Mouse (Mus musculus) common myeloid progenitor, adult 5-6 weeks (primary cell): ENCODE results near the gene Pgs1. TPM values are rescaled to one million over a fixed set of nuclear protein-coding genes. Genes with fewer than 3 reads are reported as not detected.
A peak's percentile ranks its signal among the peaks of the same experiment; 100 is the strongest.

Experiments
- ATAC-seq: replicated peaks from 2 replicates; pipeline ENCODE4 v1.8.0; 2016; ENCODE audit warnings: low read depth, mild to moderate bottlenecking, moderate TSS enrichment, inconsistent platforms; ENCODE audit not compliant: poor library complexity, severe bottlenecking
- total RNA-seq: library from RNA; stranded (forward); fragments of 200-1000, 187-1606 nt; gene quantifications from 2 replicates; pipeline ENCODE4 v1.2.3, GENCODE M21; 2017

The Pgs1 gene
- total RNA-seq, 1 experiment from 2014 or later: 11.7 TPM

DNA sequence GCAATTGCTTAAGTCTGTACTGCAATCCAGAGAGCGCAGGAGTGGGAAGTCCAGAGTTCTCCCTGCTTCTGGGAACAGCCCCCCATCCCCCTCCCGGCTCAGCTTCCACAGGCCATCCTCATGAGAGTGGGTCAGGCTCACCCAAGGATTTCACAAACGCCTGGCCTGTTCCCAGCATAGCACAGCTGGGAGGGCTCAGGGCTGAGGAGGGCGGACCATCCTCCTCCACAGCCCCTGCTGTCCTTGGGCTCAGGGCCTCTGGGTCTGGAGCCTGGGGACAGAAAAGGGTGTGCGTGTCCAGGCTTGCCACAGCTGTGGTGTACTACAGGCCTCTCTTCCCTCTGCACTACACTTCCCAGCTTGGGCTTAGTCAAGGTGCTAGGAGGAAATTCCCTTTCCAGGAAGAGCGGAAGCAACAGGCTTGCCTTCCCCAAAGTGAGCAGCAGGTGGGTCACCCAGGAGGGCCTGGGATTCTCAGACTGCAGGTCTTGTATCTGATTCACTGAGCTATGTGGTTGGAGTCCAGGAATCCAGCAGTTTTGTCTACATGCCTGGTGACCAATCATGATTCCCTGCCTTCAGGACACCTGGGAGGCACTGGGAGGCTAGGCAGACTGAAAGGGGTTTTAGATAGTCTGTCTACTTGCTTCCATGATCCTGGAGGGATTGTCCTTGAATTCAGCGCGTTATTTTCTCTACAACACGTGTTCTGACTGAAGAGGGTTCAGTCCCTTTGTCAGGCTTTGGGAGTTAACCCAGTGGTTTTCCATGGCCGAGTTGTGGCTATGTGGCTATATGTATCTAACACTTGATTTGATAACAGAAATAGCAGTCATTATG lies 23.6 kb upstream of the Pgs1 start:
- no peak for ATAC-seq

DNA sequence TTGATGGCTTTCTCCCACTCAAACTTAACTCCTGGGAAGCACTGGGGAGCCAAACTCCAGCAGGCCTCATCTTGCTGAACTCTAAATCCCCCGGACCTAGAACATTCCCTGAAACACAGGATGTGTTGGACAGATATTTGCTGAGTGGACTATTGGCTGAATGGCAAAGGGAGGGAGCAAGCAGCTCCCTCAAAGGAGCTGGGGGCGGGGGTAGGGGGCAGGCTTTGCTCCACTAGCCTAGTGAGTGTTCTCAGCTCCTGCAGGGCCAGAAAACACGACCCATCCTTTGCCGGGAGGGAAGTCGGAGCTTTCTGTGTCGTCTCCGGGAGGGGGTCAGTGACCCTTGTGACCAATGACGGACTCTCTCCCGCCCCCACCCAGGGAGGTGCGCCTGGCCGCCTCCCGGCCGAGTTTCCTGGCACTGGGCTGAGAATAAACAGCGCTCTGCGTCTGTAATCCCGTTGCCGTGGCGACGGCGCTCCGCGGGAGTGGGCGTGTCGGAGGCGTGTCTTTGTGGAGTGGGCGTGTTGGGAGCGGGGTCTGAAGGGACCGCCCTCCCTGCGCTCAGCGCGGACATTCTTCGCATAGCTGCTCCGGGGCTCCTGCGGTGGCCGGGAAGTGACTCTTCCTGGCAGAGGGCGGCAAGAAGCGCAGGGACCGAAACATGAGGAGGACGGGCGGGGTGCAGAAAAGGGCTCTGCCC lies 22.9 kb upstream of the Pgs1 start:
- peak; percentile 88 for ATAC-seq

GRCm38 (mm10) chr11:117963872-117964271 lies 22.2 kb upstream of the Pgs1 start:
- no peak for ATAC-seq

DNA sequence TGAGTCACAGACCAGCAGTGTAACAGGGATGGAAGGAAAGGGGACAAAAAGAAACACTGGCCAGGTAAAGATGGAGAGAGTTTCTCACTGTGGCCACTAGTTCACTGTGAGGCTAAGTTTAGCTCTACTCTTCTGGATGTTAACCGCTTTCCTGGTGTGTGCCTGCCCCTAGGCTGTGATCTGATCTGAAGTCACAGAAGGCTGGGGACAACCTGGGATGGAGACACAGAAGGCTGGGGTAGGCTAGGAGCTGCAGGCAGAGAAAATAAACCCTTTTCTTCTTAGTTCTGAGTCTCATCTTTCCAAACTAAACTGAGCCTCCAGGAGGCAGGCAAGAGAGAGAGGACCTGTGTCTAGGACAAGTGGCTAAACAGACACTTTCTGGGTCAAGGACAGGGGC lies 21.8 kb upstream of the Pgs1 start:
- ATAC-seq: no peak

DNA sequence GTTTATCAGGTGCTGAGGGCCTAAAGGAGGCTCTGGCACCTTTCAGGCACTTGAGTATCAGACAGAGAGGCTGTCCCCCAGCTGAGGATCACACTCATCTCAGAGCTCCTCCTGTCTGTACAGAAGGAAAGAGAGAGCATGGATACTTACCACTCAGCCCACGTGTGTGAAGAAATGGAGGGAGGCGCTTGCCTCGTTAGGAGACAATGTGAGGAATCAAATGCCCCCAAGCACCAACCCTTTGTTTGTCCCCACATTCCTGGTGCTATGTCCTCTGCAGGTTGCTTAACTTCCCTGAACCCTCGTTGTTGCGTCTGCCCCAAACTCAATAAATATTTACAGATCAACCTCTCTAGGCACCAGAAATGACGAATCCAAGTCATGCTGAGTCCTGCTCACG lies 21.0 kb upstream of the Pgs1 start:
- no peak for ATAC-seq

DNA sequence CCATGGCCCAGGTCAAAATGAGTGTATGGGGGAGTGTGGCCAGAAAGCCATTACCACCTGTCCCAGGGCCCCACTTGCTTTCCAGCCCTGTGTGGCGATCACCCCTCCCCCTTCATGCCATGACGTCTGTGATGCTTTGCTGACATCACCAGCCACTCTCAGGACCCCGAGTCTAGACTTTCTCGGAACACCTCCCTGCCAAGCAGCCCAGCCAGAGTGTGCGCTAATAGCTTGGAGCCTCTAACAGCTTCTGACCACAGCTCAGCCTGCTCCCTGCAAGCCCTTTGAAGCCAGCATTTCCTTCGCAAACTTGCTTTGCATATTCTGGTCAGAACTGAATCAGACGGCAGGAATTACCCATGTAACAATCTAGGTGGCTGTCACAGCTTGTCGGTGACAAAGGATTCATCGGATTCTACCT lies 20.5 kb upstream of the Pgs1 start:
- no peak for ATAC-seq

- no peak for ATAC-seq
These were observed 19.5 kb upstream of the Pgs1 start for GRCm38 (mm10) chr11:117966506-117967100.

DNA sequence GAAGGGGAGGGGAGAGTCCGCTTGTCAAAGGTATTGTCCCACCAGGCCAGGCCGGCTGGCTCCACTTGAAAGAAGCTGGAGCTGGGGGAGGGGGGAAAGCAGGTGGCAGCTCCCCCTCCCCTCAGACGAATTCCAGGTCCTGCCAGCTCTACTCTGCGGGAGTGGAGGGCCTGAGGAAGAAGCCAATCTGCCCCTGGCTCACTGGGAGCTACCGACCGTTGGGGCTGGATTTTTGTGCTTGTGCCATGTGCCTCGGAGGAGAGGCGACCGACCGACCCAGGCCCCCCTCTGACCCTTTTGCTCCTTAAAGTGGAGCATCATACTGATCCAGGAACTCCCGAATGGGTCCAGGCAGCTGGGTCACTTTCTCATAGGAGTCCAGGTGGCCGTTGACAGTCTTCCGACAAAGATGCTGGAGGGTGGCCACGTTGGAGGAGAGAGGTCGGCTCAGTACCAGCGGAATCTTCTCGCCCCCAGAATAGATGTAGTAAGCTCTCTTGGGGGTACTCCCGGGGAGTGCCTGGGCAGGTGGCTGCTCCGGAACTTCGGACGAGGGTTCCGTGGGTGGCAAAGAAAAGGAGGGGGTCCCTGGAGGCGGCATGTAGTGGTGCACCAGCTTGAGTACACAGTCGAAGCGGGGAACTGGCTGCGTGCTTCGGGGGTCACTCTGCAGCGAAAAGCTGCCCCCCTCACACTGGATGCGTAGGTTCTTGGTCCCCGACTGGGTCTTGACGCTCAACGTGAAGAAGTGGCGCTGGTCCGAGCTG lies 18.7 kb upstream of the Pgs1 start:
- ATAC-seq: no peak

- ATAC-seq: no peak
These were observed 17.9 kb upstream of the Pgs1 start for GRCm38 (mm10) chr11:117968016-117968671.

DNA sequence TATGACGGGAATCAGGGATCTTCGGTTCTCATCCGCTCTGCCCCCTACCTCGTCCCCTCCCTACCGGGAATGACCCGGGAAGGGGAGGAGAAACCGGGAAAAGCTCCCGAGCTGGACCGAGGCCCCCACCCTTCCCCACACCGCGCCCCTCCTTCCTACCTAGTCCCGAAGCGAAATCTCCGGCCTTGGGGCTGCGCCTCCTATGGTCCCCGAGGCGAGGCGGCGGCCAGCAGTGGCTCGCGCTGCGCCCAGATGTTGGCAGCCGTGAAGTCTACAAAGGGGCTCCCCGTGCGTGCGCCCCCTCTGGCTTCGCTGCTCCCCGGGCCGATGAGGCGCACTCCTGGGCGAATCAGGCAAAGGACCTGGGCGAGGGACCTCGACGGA lies 17.4 kb upstream of the Pgs1 start:
- no peak; the same call in 1 of the 2 replicates for ATAC-seq

DNA sequence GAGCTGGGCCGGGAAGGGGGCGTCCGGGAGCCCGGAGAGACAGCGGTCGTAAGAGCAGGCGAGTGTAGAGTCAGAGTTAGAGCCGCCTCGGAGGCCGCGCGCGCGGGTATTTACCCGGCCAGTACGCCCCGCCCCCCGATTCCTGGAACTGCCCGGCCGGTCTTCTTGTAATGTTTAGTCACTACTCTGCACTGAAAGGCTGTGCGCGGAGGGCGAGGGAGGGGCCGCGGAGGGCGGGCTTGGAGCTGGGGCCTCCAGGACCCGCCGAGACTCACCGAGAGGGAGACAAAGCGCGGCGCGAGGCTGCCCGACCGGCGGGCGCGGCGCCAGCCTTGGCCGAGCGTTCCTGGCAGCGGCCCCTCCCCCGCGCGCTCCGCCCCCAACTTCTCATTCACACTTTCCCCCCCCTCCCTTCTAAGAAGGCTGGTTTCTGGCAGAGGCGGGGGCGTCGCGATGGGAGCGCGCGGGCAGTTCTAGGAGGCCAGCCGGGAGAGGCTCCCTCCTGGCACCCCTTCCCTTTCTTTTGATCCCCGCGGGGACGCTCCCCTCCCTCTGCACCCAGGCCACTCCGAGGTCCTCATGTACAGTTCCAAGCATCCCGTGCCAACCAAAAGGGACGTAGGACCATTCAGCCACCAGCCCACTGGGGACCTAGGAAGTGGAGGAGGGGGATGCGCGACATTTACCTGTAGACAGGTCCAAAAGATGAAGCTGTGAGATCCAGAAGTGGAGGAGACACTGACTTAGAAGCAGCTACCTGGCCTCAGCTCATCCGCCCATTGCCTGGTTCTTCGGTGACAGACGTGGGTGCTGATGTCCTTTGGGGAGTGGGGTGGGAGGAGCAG lies 16.8 kb upstream of the Pgs1 start:
- peak; percentile 66 for ATAC-seq

GRCm38 (mm10) chr11:117969945-117970872 lies 15.9 kb upstream of the Pgs1 start, which contains the start of gene Socs3:
Socs3 (minus strand) TSS chr11:117970047.
- peak; percentile 50 for ATAC-seq

GRCm38 (mm10) chr11:117971100-117971499 lies 15.0 kb upstream of the Pgs1 start:
- no peak for ATAC-seq

DNA sequence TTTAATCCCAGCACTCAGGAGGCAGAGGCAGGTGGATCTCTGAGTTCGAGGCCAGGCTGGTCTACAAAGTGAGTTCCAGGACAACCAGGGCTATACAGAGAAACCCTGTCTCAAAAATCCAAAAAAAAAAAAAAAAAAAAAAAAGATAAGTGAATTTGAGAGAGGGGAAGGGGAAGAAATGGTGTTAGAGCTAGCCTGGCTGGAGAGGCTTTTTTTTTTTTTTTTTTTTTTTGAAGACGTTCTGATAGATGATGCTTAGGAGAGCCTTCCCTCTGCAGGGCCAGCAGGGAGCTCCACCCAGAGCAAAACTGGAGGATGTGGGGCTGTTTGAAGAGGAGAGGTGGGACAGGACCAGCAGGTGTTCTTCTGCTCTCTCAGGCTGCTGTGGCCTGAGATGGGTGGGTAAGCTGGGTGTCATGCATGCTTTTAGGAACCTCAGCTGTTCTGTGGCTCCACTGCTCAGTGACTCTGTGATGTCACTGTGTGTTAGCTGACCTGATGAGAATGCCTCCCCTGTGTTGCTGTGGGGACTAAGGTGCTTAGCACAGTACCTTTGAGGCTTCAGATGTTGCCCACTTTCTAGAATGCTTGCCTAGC lies 14.3 kb upstream of the Pgs1 start:
- ATAC-seq: no peak

- ATAC-seq: no peak
These were observed 13.2 kb upstream of the Pgs1 start for GRCm38 (mm10) chr11:117972656-117973558.

DNA sequence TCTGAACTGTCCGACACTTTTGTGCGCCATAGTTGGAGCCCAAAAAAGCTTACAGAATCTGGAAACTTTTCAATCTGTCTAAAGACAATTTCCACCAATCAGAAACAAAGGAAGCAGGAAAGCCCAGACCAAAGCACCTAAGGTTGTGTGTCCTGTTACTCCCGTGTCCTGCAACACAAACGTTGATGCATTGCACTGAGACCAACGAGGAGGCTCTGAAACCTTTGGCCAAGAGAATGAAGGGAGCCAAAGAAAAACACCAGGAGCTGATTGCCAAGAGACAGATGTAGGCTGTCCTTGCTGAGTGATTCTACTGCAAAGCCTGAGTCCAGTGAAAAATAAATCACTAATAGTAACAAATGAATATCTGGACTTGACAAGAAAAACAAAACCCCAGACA lies 12.5 kb upstream of the Pgs1 start:
- ATAC-seq: no peak
